Mouse (Mus musculus): ENCODE data around the gene Nkap. TPM values are rescaled to one million over a fixed set of nuclear protein-coding genes. Genes with fewer than 3 reads are reported as not detected.
"Not testable (repeated sequence)": the region's sequence is repeated elsewhere in the genome, so short reads cannot be mapped to it uniquely, and the experiment has no call there.

Gene Nkap
- total RNA-seq, 4 experiments from 2014 or later = 12.9 to 19.4 (median 14.3) TPM

GRCm38 (mm10) chrX:37157839-37158238 is 31.2 kb downstream of the Nkap start:
- DNase-seq (ENCODE audit: low spot score in 2 of 2) = no peak

DNA sequence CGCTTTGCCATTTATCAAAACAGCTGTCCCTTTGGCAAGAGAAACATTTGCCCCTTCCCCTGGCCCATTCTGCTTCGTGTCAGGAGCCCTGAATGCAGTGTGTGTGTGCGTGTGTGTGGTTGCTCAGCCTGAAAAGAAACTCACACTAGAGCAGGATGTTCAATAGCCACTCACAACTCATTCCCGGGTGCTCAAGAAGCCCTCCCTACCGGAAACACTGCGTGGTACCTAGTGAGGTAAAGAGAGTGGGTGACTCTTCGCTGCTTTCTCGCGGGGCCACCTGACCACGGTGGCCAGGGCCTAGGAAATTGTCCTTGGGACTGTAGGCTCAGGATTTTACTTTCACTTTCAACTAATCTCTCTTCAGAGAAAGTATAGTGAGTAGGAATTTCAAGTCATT is 34.6 kb downstream of the Nkap start:
- no peak for DNase-seq (ENCODE audit: low spot score in 2 of 2)

DNA sequence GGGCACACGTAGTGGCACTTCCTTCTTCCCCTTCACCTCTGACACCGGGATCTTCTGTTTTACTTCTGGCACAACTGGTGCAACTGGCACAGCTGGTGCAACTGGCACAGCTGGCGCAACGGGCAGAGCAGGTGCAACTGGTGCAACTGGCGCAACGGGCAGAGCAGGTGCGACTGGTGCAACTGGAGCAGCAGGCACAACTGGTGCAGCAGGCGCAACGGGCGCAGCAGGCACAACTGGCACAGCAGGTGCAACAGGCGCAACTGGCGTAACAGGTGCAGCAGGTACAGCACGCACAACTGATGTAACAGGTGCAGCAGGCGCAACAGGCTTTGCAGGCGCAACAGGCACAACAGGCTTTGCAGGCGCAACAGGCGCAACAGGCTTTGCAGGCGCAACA is 36.5 kb downstream of the Nkap start:
- no peak for DNase-seq (ENCODE audit: low spot score in 2 of 2)

GRCm38 (mm10) chrX:37167085-37167484 is 40.5 kb downstream of the Nkap start:
- DNase-seq (ENCODE audit: low spot score in 2 of 2) = no peak

GRCm38 (mm10) chrX:37168742-37169141 is 42.1 kb downstream of the Nkap start, which contains the start of gene Akap14:
Akap14 (minus strand) TSS chrX:37168842.
- no peak for DNase-seq (ENCODE audit: low spot score in 2 of 2)

GRCm38 (mm10) chrX:37184401-37184800 is 57.8 kb downstream of the Nkap start:
- not testable (repeated sequence) for DNase-seq (ENCODE audit: low spot score in 2 of 2)

DNA sequence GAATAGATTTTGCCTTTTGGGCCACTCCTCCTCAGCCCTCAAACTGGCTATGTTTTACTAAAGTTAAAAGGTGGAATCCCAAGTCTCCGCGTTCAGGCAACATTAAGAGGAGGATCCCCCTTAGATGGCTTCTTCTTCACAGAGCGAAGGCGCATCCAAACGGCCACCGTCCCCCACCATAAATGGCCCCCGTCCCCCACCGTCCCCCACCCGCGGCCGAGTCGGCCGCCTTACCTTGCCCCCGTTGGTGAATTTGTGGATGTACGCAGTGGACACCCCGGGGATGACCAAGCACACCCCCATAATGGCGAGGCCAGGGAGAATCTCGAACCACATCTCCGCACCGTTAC is 64.1 kb downstream of the Nkap start:
- DNase-seq (ENCODE audit: low spot score in 2 of 2) = no peak

GRCm38 (mm10) chrX:37191105-37191743 is 64.6 kb downstream of the Nkap start, which contains the start of the genes Ndufa1 and Rnf113a1:
Ndufa1 (minus strand) TSS chrX:37191163.
Rnf113a1 (plus strand) TSS chrX:37191245.
- DNase-seq (ENCODE audit: low spot score in 2 of 2) = peak; percentile 68 to 71

GRCm38 (mm10) chrX:37191744-37192379 is 65.3 kb downstream of the Nkap start:
- DNase-seq (ENCODE audit: low spot score in 2 of 2) = peak in 1 of 2 experiments; percentile 9

GRCm38 (mm10) chrX:37198676-37199075 is 72.1 kb downstream of the Nkap start:
- no peak for DNase-seq (ENCODE audit: low spot score in 2 of 2)

Other genes with a start within 250 kb of the Nkap start
- gene Nkrf, start 223.9 kb upstream of the Nkap start, total RNA-seq (2022) = 10 to 100 TPM; 28.7 to 37.9 (median 32.9) TPM
- 10 to 100 TPM; 45.3 to 51.8 (median 48.0) TPM for gene Sept6, start 135.0 kb upstream of the Nkap start, total RNA-seq (2022)
- gene Sowahd, start 78.0 kb upstream of the Nkap start, total RNA-seq (2022) = not detected
- gene Rpl39, start 41.4 kb upstream of the Nkap start, total RNA-seq (2022) = 100 to 1,000 TPM; 184 to 339 (median 269) TPM
- gene Upf3b, start 16.5 kb upstream of the Nkap start, total RNA-seq (2022) = 10 to 100 TPM; 17.3 to 23.3 (median 21.3) TPM
- gene Akap14, start 42.0 kb downstream of the Nkap start, total RNA-seq (2022) = under 1 TPM in 2 of 4 experiments, not detected in 2; 0.23 to 0.34 TPM
- gene Ndufa1, start 64.4 kb downstream of the Nkap start, total RNA-seq (2022) = 100 to 1,000 TPM; 161 to 234 (median 206) TPM
- 10 to 100 TPM in 1 of 4 experiments, 1 to 10 TPM in 3; 7.1 to 10.1 (median 7.9) TPM for gene Rnf113a1, start 64.5 kb downstream of the Nkap start, total RNA-seq (2022)
- not detected for gene Gm9, start 84.2 kb downstream of the Nkap start, total RNA-seq (2022)
- gene Rhox1, start 95.5 kb downstream of the Nkap start, total RNA-seq (2022) = not detected
- gene Rhox2a, start 118.2 kb downstream of the Nkap start, total RNA-seq (2022) = not detected
- gene Rhox3a, start 123.1 kb downstream of the Nkap start, total RNA-seq (2022) = not detected
- gene Rhox4a, start 138.5 kb downstream of the Nkap start, total RNA-seq (2022) = not detected

Measured in layer of hippocampus, adult 8-10 months (tissue).